Comparison of ENCODE assay signal across 8 mouse cellular contexts in genomic region chr17:24669545-24670245, GRCm38 (mm10). TPM values are rescaled to one million over a fixed set of nuclear protein-coding genes. Genes with fewer than 3 reads are reported as not detected.
DNase-seq lines count a peak whose midpoint lies in the region; ATAC-seq lines count a peak whose summit lies in the region.

Zfp598 (plus strand) TSS chr17:24669687.

- DNase-seq in CD4-positive helper T cell, adult 2 months (ENCODE audit: low read depth, low spot score): peak; percentile 96
- peak; percentile 82 for DNase-seq in brain, embryonic 18.5 days (ENCODE audit: low read depth, low spot score)
- peak; percentile 98 for DNase-seq in kidney, postnatal 10 days
- peak; percentile 91 to 93 for DNase-seq in natural killer cell, adult 2 months (ENCODE audit: low spot score in 2 of 2)

- H3K27ac ChIP-seq in heart, embryonic 13.5 days (replicated peaks): peak within 1 kb of the TSS; percentile 85
- H3K27ac ChIP-seq in liver, embryonic 12.5 days: peak within 1 kb of the TSS; percentile 90
- peak within 1 kb of the TSS; percentile 84 for H3K27ac ChIP-seq in stomach, embryonic 15.5 days

- ATAC-seq in erythroid progenitor cell, adult 5-6 weeks (replicated peaks; ENCODE audit: low FRiP score, poor library complexity, severe bottlenecking): peak; percentile 96
- ATAC-seq in heart, embryonic 13.5 days (ENCODE audit: extremely low read depth, insufficient number of reproducible peaks, low FRiP score, low TSS enrichment): peak; percentile 97
- peak; percentile 99 for ATAC-seq in liver, embryonic 12.5 days
- peak; percentile 99 for ATAC-seq in stomach, embryonic 15.5 days (ENCODE audit: insufficient read depth, low FRiP score, low read depth)

- H3K27me3 ChIP-seq in heart, embryonic 13.5 days (replicated peaks): 0 out of 2 replicates have a peak, but pooled peaks cover 8% of the 10 kb centered on the region
- no peaks in the 10 kb centered on the region for H3K27me3 ChIP-seq in liver, embryonic 12.5 days (replicated peaks)
- no peaks in the 10 kb centered on the region for H3K27me3 ChIP-seq in stomach, embryonic 15.5 days (replicated peaks)

- peak within 1 kb of the TSS; percentile 85 for H3K4me2 ChIP-seq in heart, embryonic 13.5 days
- peak within 1 kb of the TSS; percentile 90 for H3K4me2 ChIP-seq in liver, embryonic 12.5 days
- H3K4me2 ChIP-seq in stomach, embryonic 15.5 days: peak within 1 kb of the TSS; percentile 67

- peak within 1 kb of the TSS; percentile 87 for H3K4me3 ChIP-seq in heart, embryonic 13.5 days
- H3K4me3 ChIP-seq in liver, embryonic 12.5 days: peak within 1 kb of the TSS; percentile 88
- H3K4me3 ChIP-seq in stomach, embryonic 15.5 days (replicated peaks): peak within 1 kb of the TSS; percentile 98

- peaks cover 46% of the 10 kb centered on the region for H3K4me1 ChIP-seq in heart, embryonic 13.5 days
- H3K4me1 ChIP-seq in liver, embryonic 12.5 days: peaks cover 55% of the 10 kb centered on the region
- peaks cover 20% of the 10 kb centered on the region for H3K4me1 ChIP-seq in stomach, embryonic 15.5 days

- under 1% methylated on average over 67 of the region's 80 CpGs for WGBS in heart, embryonic 13.5 days
- under 1% methylated on average over 63 of the region's 80 CpGs for WGBS in liver, embryonic 12.5 days (ENCODE audit: insufficient replicate concordance)
- under 1% methylated on average over 64 of the region's 80 CpGs for WGBS in stomach, embryonic 15.5 days

- H3K36me3 ChIP-seq in heart, embryonic 13.5 days: peaks cover 3% of the 10 kb centered on the region; the same call in 1 of the 2 replicates
- H3K36me3 ChIP-seq in liver, embryonic 12.5 days: peaks cover 15% of the 10 kb centered on the region
- H3K36me3 ChIP-seq in stomach, embryonic 15.5 days: no peaks in the 10 kb centered on the region

- no peaks in the 10 kb centered on the region for H3K9me3 ChIP-seq in heart, embryonic 13.5 days
- H3K9me3 ChIP-seq in liver, embryonic 12.5 days (replicated peaks): no peaks in the 10 kb centered on the region
- no peaks in the 10 kb centered on the region for H3K9me3 ChIP-seq in stomach, embryonic 15.5 days

- H3K9ac ChIP-seq in heart, embryonic 13.5 days: peak within 1 kb of the TSS; percentile 98
- H3K9ac ChIP-seq in liver, embryonic 12.5 days: peak within 1 kb of the TSS; percentile 95
- peak within 1 kb of the TSS; percentile 89 for H3K9ac ChIP-seq in stomach, embryonic 15.5 days

RNA-seq across cellular contexts. Expression of gene Zfp598, which starts in this region (rescaled TPM):
- 13.4 and 18.4 TPM in 2 replicates for total RNA-seq in erythroid progenitor cell, adult 5-6 weeks (2015; ENCODE audit: low replicate concordance)
- 9.2 and 12.0 TPM in 2 replicates for total RNA-seq in erythroid progenitor cell, adult 5-6 weeks (2017; ENCODE audit: low replicate concordance)
- 15.1 and 15.8 TPM in 2 replicates for polyA plus RNA-seq in heart, embryonic 13.5 days (2015; fragmentation: Nextera tagmentation; extraction: Ambion mirVana)
- polyA plus RNA-seq in liver, embryonic 12.5 days (2016; fragmentation: Nextera tagmentation; extraction: Ambion mirVana): 19.7 and 20.4 TPM in 2 replicates
- 19.3 and 22.1 TPM in 2 replicates for polyA plus RNA-seq in stomach, embryonic 15.5 days (2015; fragmentation: Nextera tagmentation; extraction: Ambion mirVana)

Comparison
In these comparisons a context has a peak if more than half of its experiments do, and no peak if none do; other contexts are left out.
1. Peak in every context shown above with its lines: DNase-seq, ATAC-seq, H3K4me3 ChIP-seq and H3K27ac ChIP-seq.